Mouse (Mus musculus): Measurements from ENCODE around the gene Myadm. TPM values are rescaled to one million over a fixed set of nuclear protein-coding genes. Genes with fewer than 3 reads are reported as not detected.
"Not testable (repeated sequence)": the region's sequence is repeated elsewhere in the genome, so short reads cannot be mapped to it uniquely, and the experiment has no call there.

The Myadm gene
- total and polyA plus RNA-seq, 3 experiments = 4.4 to 22.6 (median 4.6) TPM

- no peak overlapping the region for H3K4me2 ChIP-seq (ENCODE audit: insufficient read depth, low read depth, poor library complexity, severe bottlenecking)
- H3K27ac ChIP-seq (ENCODE audit: insufficient read depth, low read depth) = no peak overlapping the region
- H3K4me3 ChIP-seq (replicated peaks in 1 of 3; ENCODE audit: low read depth in 2 of 3, low read length in 2 of 3, poor library complexity in 1 of 3) = no peak overlapping the region
- no peaks in the 10 kb centered on the region for H3K79me2 ChIP-seq (replicated peaks; ENCODE audit: control insufficient read depth, extremely low read depth, insufficient read depth, poor library complexity, severe bottlenecking)
- H3K36me3 ChIP-seq (replicated peaks in 1 of 2; ENCODE audit: control insufficient read depth in 1 of 2, insufficient read depth in 1 of 2, low read length in 1 of 2) = no peaks in the 10 kb centered on the region
- H3K9ac ChIP-seq (ENCODE audit: insufficient read depth, low read depth) = no peak overlapping the region
- in situ Hi-C loops (cut with MboI; ENCODE audit: low pct_ligation_motif_present, low pct_unique_long_range_greater_than_20kb, low sequenced_read_pairs) = no loop called here
- dilution Hi-C loops (cut with MboI; ENCODE audit: extremely low pct_ligation_motif_present, extremely low pct_unique_long_range_greater_than_20kb, low sequenced_read_pairs) = no loop called here
- no peak for DNase-seq (ENCODE audit: extremely low read depth)
- H3K4me1 ChIP-seq (ENCODE audit: control insufficient read depth in 1 of 2, insufficient read depth in 2 of 2) = peaks cover 3 to 22% of the 10 kb centered on the region in 2 experiments; a peak in 3 of 4 replicates
- H3K9me3 ChIP-seq (replicated peaks; ENCODE audit: low read length) = no peaks in the 10 kb centered on the region
- H3K27me3 ChIP-seq (replicated peaks) = no peaks in the 10 kb centered on the region
- TF ChIP-seq MXI1 (IDR thresholded peaks at IDR 0.05; ENCODE audit: low read depth, low read length) (no peak), HCFC1 (IDR thresholded peaks at IDR 0.05; ENCODE audit: low read depth, low read length) (no peak), ZMIZ1 (IDR thresholded peaks at IDR 0.05; ENCODE audit: low read depth, low read length) (no peak), MAX (IDR thresholded peaks at IDR 0.05; ENCODE audit: low read length) (no peak), USF1 (IDR thresholded peaks at IDR 0.05; ENCODE audit: low read depth, low read length) (no peak)
These were observed 13.3 kb upstream of the Myadm start for GRCm38 (mm10) chr7:3275455-3276170.

GRCm38 (mm10) chr7:3276781-3277180 is 12.1 kb upstream of the Myadm start:
- dilution Hi-C loops (cut with MboI; ENCODE audit: extremely low pct_ligation_motif_present, extremely low pct_unique_long_range_greater_than_20kb, low sequenced_read_pairs); H3K27ac ChIP-seq (ENCODE audit: insufficient read depth, low read depth); H3K9ac ChIP-seq (ENCODE audit: insufficient read depth, low read depth); H3K4me3 ChIP-seq (replicated peaks in 1 of 3; ENCODE audit: low read depth in 2 of 3, low read length in 2 of 3, poor library complexity in 1 of 3); H3K36me3 ChIP-seq (replicated peaks in 1 of 2; ENCODE audit: control insufficient read depth in 1 of 2, insufficient read depth in 1 of 2, low read length in 1 of 2); H3K9me3 ChIP-seq (replicated peaks; ENCODE audit: low read length); H3K27me3 ChIP-seq (replicated peaks); in situ Hi-C loops (cut with MboI; ENCODE audit: low pct_ligation_motif_present, low pct_unique_long_range_greater_than_20kb, low sequenced_read_pairs); DNase-seq (ENCODE audit: extremely low read depth); H3K4me2 ChIP-seq (ENCODE audit: insufficient read depth, low read depth, poor library complexity, severe bottlenecking); H3K79me2 ChIP-seq (replicated peaks; ENCODE audit: control insufficient read depth, extremely low read depth, insufficient read depth, poor library complexity, severe bottlenecking): not testable (repeated sequence)
- peaks cover 9 to 34% of the 10 kb centered on the region in 2 experiments for H3K4me1 ChIP-seq (ENCODE audit: control insufficient read depth in 1 of 2, insufficient read depth in 2 of 2)

- H3K4me1 ChIP-seq (ENCODE audit: control insufficient read depth in 1 of 2, insufficient read depth in 2 of 2) = peaks cover 19 to 63% of the 10 kb centered on the region in 2 experiments
- H3K79me2 ChIP-seq (replicated peaks; ENCODE audit: control insufficient read depth, extremely low read depth, insufficient read depth, poor library complexity, severe bottlenecking) = no peaks in the 10 kb centered on the region
- H3K9me3 ChIP-seq (replicated peaks; ENCODE audit: low read length) = no peaks in the 10 kb centered on the region
- H3K27me3 ChIP-seq (replicated peaks) = no peaks in the 10 kb centered on the region
- H3K4me3 ChIP-seq (replicated peaks in 1 of 3; ENCODE audit: low read depth in 2 of 3, low read length in 2 of 3, poor library complexity in 1 of 3) = no peak overlapping the region
- in situ Hi-C loops (cut with MboI; ENCODE audit: low pct_ligation_motif_present, low pct_unique_long_range_greater_than_20kb, low sequenced_read_pairs) (no loop called here), dilution Hi-C loops (cut with MboI; ENCODE audit: extremely low pct_ligation_motif_present, extremely low pct_unique_long_range_greater_than_20kb, low sequenced_read_pairs) (no loop called here)
- H3K36me3 ChIP-seq (replicated peaks in 1 of 2; ENCODE audit: control insufficient read depth in 1 of 2, insufficient read depth in 1 of 2, low read length in 1 of 2) = no peaks in the 10 kb centered on the region
- H3K27ac ChIP-seq (ENCODE audit: insufficient read depth, low read depth) = no peak overlapping the region
- H3K9ac ChIP-seq (ENCODE audit: insufficient read depth, low read depth) = no peak overlapping the region
- no peak overlapping the region for H3K4me2 ChIP-seq (ENCODE audit: insufficient read depth, low read depth, poor library complexity, severe bottlenecking)
- TF ChIP-seq NELFE (IDR thresholded peaks at IDR 0.05; ENCODE audit: low read depth, low read length) = no peak
- no peak for TF ChIP-seq USF2 (conservative IDR thresholded peaks at IDR 0.05; ENCODE audit: low read depth, low read length)
- TF ChIP-seq ZMIZ1 (IDR thresholded peaks at IDR 0.05; ENCODE audit: low read depth, low read length) = no peak
- no peak for TF ChIP-seq ZC3H11A (IDR thresholded peaks at IDR 0.05; ENCODE audit: low read depth, low read length)
- TF ChIP-seq RAD21 (IDR thresholded peaks at IDR 0.05; ENCODE audit: low read depth, low read length) = no peak
- TF ChIP-seq HCFC1 (IDR thresholded peaks at IDR 0.05; ENCODE audit: low read depth, low read length) = no peak
- no peak for TF ChIP-seq CHD1 (IDR thresholded peaks at IDR 0.05; ENCODE audit: low read depth, low read length)
- TF ChIP-seq SMC3 (IDR thresholded peaks at IDR 0.05; ENCODE audit: low read depth, low read length) = no peak
- no peak for TF ChIP-seq POLR2AphosphoS2 (IDR thresholded peaks at IDR 0.05; ENCODE audit: low read depth, low read length)
- TF ChIP-seq CHD2 (IDR thresholded peaks at IDR 0.05; ENCODE audit: low read length) = no peak
- TF ChIP-seq UBTF (IDR thresholded peaks at IDR 0.05; ENCODE audit: low read depth, low read length) = no peak
- no peak for TF ChIP-seq TCF12 (IDR thresholded peaks at IDR 0.05; ENCODE audit: low read depth, low read length)
- no peak for TF ChIP-seq ZNF384 (IDR thresholded peaks at IDR 0.05; ENCODE audit: low read depth, low read length)
- no peak for TF ChIP-seq MAX (IDR thresholded peaks at IDR 0.05; ENCODE audit: low read length)
- TF ChIP-seq NRF1 (IDR thresholded peaks at IDR 0.05; ENCODE audit: low read depth, low read length) = no peak
- TF ChIP-seq ZKSCAN1 (IDR thresholded peaks at IDR 0.05; ENCODE audit: borderline replicate concordance, low read depth, low read length) = no peak
- no peak for TF ChIP-seq USF1 (IDR thresholded peaks at IDR 0.05; ENCODE audit: low read depth, low read length)
- no peak for TF ChIP-seq MXI1 (IDR thresholded peaks at IDR 0.05; ENCODE audit: low read depth, low read length)
- TF ChIP-seq POLR2A (IDR thresholded peaks at IDR 0.05; ENCODE audit: low read depth, low read length) = no peak
- DNase-seq (ENCODE audit: extremely low read depth) = no peak
These were observed 8.7 kb upstream of the Myadm start for GRCm38 (mm10) chr7:3280080-3280653.
